In genomic region chr9:105523038-105523437, GRCm38 (mm10) we compare ENCODE assay signal across 9 mouse cellular contexts. TPM values are rescaled to one million over a fixed set of nuclear protein-coding genes. Genes with fewer than 3 reads are reported as not detected.
DNase-seq lines count a peak whose midpoint lies in the region; ATAC-seq lines count a peak whose summit lies in the region.
"Had no signal": no experiment of that assay in that cellular context is flagged by ENCODE, and none has a peak within 500 bp of the region (broad histone marks: within the 10 kb centered on the region; RNA-seq: fewer than 3 reads in every experiment).

No protein-coding gene starts in this region.

- H3K27me3 ChIP-seq in liver, embryonic 11.5 days (replicated peaks; ENCODE audit: control insufficient read depth, insufficient read depth, low read length): no peaks in the 10 kb centered on the region
- no peaks in the 10 kb centered on the region for H3K27me3 ChIP-seq in liver, embryonic 12.5 days (replicated peaks)
- H3K27me3 ChIP-seq in stomach, embryonic 16.5 days (ENCODE audit: control insufficient read depth, insufficient read depth, low read length): no peaks in the 10 kb centered on the region
- H3K27me3 ChIP-seq: forebrain, embryonic 13.5 days had no signal

- peak; percentile 19 for DNase-seq in liver
- DNase-seq in liver, embryonic 11.5 days (ENCODE audit: low spot score): no peak
- peak; percentile 75 to 78 for DNase-seq in cerebellum, postnatal 10 days
- no peak for DNase-seq in frontal cortex, postnatal 25 days (ENCODE audit: low spot score in 2 of 2)
- no peak for DNase-seq in thymus, postnatal 14 days
- DNase-seq: thymus, postnatal 4 days had no signal

- H3K4me2 ChIP-seq in liver, embryonic 11.5 days: no peak overlapping the region
- H3K4me2 ChIP-seq in liver, embryonic 12.5 days: no peak overlapping the region
- no peak overlapping the region for H3K4me2 ChIP-seq in stomach, embryonic 16.5 days (ENCODE audit: low read depth, low read length)
- H3K4me2 ChIP-seq: forebrain, embryonic 13.5 days had no signal

- no peak for ATAC-seq in liver, embryonic 11.5 days (replicated peaks; ENCODE audit: low FRiP score)
- ATAC-seq in liver, embryonic 12.5 days: no peak
- ATAC-seq in stomach, embryonic 16.5 days (ENCODE audit: insufficient read depth, low FRiP score): no peak

- no peak overlapping the region for H3K9ac ChIP-seq in liver, embryonic 11.5 days (ENCODE audit: low read depth, low read length)
- H3K9ac ChIP-seq in liver, embryonic 12.5 days: no peak overlapping the region
- H3K9ac ChIP-seq in stomach, embryonic 16.5 days (ENCODE audit: low read length): no peak overlapping the region
- H3K9ac ChIP-seq: forebrain, embryonic 13.5 days had no signal

- H3K27ac ChIP-seq in liver, embryonic 11.5 days (ENCODE audit: low read depth, low read length): no peak overlapping the region
- H3K27ac ChIP-seq in liver, embryonic 12.5 days: 0 out of 2 replicates have a peak overlapping the region, but pooled peaks have one; percentile 72
- peak overlapping the region; percentile 44; the same call in 1 of the 2 replicates for H3K27ac ChIP-seq in stomach, embryonic 16.5 days (ENCODE audit: low read length)
- H3K27ac ChIP-seq: forebrain, embryonic 13.5 days had no signal

- H3K36me3 ChIP-seq in liver, embryonic 11.5 days (ENCODE audit: control insufficient read depth, insufficient read depth, low read length): no peaks in the 10 kb centered on the region
- H3K36me3 ChIP-seq in liver, embryonic 12.5 days: no peaks in the 10 kb centered on the region
- H3K36me3 ChIP-seq in stomach, embryonic 16.5 days (ENCODE audit: control insufficient read depth, insufficient read depth, low read length): no peaks in the 10 kb centered on the region

- H3K4me1 ChIP-seq in liver, embryonic 11.5 days (replicated peaks; ENCODE audit: control insufficient read depth, insufficient read depth, low read length): peaks cover 22% of the 10 kb centered on the region
- H3K4me1 ChIP-seq in liver, embryonic 12.5 days: peaks cover 51% of the 10 kb centered on the region
- peaks cover 15% of the 10 kb centered on the region; the same call in 1 of the 2 replicates for H3K4me1 ChIP-seq in stomach, embryonic 16.5 days (ENCODE audit: control insufficient read depth, insufficient read depth, low read length)

- H3K4me3 ChIP-seq in liver, embryonic 11.5 days (ENCODE audit: low read depth, low read length): no peak overlapping the region
- no peak overlapping the region for H3K4me3 ChIP-seq in liver, embryonic 12.5 days
- no peak overlapping the region for H3K4me3 ChIP-seq in stomach, embryonic 16.5 days (replicated peaks; ENCODE audit: low read length)
- H3K4me3 ChIP-seq: forebrain, embryonic 13.5 days had no signal

- 57% methylated on average over 2 of the region's 2 CpGs for WGBS in liver, embryonic 11.5 days
- WGBS in liver, embryonic 12.5 days (ENCODE audit: insufficient replicate concordance): 31% methylated on average over 2 of the region's 2 CpGs
- WGBS in stomach, embryonic 16.5 days: 41% methylated on average over 2 of the region's 2 CpGs

- H3K9me3 ChIP-seq in liver, embryonic 11.5 days (ENCODE audit: control insufficient read depth, low read length): no peaks in the 10 kb centered on the region
- H3K9me3 ChIP-seq in liver, embryonic 12.5 days (replicated peaks): no peaks in the 10 kb centered on the region
- no peaks in the 10 kb centered on the region for H3K9me3 ChIP-seq in stomach, embryonic 16.5 days (replicated peaks; ENCODE audit: control insufficient read depth, low read length)
- H3K9me3 ChIP-seq: forebrain, embryonic 13.5 days had no signal

RNA-seq across cellular contexts. Expression of gene Atp2c1, which starts 4.1 kb away (rescaled TPM):
- 45.9 and 56.3 TPM in 2 replicates for polyA plus RNA-seq in liver, embryonic 11.5 days (2014; fragmentation: Nextera tagmentation; extraction: Ambion mirVana)
- polyA plus RNA-seq in liver, embryonic 12.5 days (2016; fragmentation: Nextera tagmentation; extraction: Ambion mirVana): 33.8 and 34.1 TPM in 2 replicates
- 58.0 and 62.7 TPM in 2 replicates for polyA plus RNA-seq in stomach, embryonic 16.5 days (2015; fragmentation: Nextera tagmentation; extraction: Ambion mirVana)

Comparison
In these comparisons a context has a peak if more than half of its experiments do, and no peak if none do; other contexts are left out.
1. DNase-seq: peak in liver (single experiment) and cerebellum, postnatal 10 days (2 of 2); none in liver, embryonic 11.5 days (single experiment), frontal cortex, postnatal 25 days (0 of 2) and thymus, postnatal 14 days (single experiment).